Mouse (Mus musculus) midbrain, postnatal 0 days (tissue): ENCODE measurements at regions not wholly inside any gene's neighbourhood (a gene's known extent, or its start where the extent isn't known, plus 50 kb on each side); places are given as distances from the start of the nearest gene placed in this dataset.

ENCODE experiments used
- ATAC-seq: fragments of 200-750 bp; cut with Nextera tagmentation; 2 replicates; pipeline ENCODE4 v1.8.0; 2017; ENCODE audit warnings: moderate number of reproducible peaks, mild to moderate bottlenecking, moderate TSS enrichment, moderate library complexity; ENCODE audit not compliant: low FRiP score
- DNase-seq: peaks from one replicate; pipeline ENCODE4 v3.0.0-alpha.2; 2015; ENCODE audit warnings: low spot score
- H3K27ac ChIP-seq: fragments of 300-500 bp; sonication (generic); 2 replicates; pipeline ENCODE4 v1.5.1; 2014; ENCODE audit warnings: low read depth, mild to moderate bottlenecking, low read length, mixed read lengths
- H3K27me3 ChIP-seq: fragments of 300-500 bp; sonication (generic); 2 replicates; pipeline ENCODE4 v1.6.1; 2014; ENCODE audit warnings: low read length, control low read depth, mixed read lengths; ENCODE audit not compliant: insufficient read depth
- H3K36me3 ChIP-seq: fragments of 300-500 bp; sonication (generic); 2 replicates; pipeline ENCODE4 v1.6.1; 2014; ENCODE audit warnings: low read length, control low read depth, mixed read lengths; ENCODE audit not compliant: insufficient read depth
- H3K4me1 ChIP-seq: fragments of 300-500 bp; sonication (generic); 2 replicates; pipeline ENCODE4 v1.6.1; 2014; ENCODE audit warnings: mild to moderate bottlenecking, control low read depth, antibody characterized with exemption, low read length, mixed read lengths; ENCODE audit not compliant: insufficient read depth
- H3K4me2 ChIP-seq: fragments of 300-500 bp; sonication (generic); 2 replicates; pipeline ENCODE4 v1.6.1; 2014; ENCODE audit warnings: low read depth, mild to moderate bottlenecking, low read length, mixed read lengths; ENCODE audit not compliant: poor library complexity, severe bottlenecking
- H3K4me3 ChIP-seq: fragments of 300-500 bp; sonication (generic); 2 replicates; pipeline ENCODE4 v1.5.1; 2014; ENCODE audit warnings: low read depth, mild to moderate bottlenecking, low read length, moderate library complexity
- H3K9ac ChIP-seq: fragments of 300-500 bp; sonication (generic); replicated peaks from 2 replicates; pipeline ENCODE4 v1.6.1; 2014; ENCODE audit warnings: mild to moderate bottlenecking, low read length, moderate library complexity, mixed read lengths; ENCODE audit not compliant: poor library complexity, severe bottlenecking
- H3K9me3 ChIP-seq: fragments of 300-500 bp; sonication (generic); 2 replicates; pipeline ENCODE4 v1.6.1; 2016; ENCODE audit warnings: low read length, control low read depth
- CTCF ChIP-seq: IDR thresholded peaks from 2 replicates; pipeline ENCODE4 v1.5.1; 2016; ENCODE audit warnings: antibody characterized with exemption, mild to moderate bottlenecking
- WGBS: fragments of 180-500 bp; shearing (Covaris S2); extraction: QIAGEN DNeasy Blood & Tissue Kit; methylation state at CpG from one replicate; pipeline ENCODE4 v1.1.7; 2014; 5-methylcytosine and 5-hydroxymethylcytosine counted together

DNA sequence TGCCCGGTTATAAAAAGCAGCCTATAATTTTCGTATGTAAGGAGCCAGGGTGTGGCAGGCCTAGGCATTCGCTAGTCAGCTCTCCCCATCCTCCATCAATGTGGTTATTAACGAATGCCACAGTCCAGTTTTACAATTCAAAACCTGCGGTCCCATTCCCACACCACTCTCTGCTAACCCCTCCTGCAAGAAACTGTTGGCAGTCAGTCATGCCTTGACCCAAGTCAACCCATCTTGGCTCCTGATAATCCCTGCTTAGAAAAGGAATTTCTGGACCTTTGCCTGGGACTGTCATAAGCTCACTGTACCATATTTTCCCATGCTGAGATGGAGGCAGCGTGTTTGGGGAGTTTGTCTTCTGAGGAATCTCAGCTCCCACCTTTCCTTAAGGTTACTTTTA is 68.4 kb downstream of the Lao1 start:
- 87% methylated on average over 6 of the region's 6 CpGs for WGBS
- peak; percentile 29 for DNase-seq

DNA sequence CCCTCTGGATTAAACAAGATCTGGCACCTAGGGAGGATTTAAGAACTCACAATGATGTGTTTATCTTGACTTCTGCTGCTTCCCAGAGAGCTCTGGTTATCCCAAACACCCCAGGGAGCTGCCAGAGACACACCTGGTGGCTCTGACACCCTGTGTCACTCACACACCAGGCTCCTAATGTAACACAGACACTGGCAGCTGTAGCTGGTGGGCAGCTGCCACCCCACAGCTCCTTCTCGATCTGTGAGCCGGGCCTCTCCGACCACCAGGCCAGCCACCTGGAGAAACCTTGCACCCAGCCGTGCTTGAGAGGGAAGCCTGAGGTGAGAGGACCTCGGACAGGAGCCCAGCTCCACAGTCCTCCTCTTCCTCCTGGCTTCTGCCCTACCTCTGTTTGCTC is 69.5 kb downstream of the Lao1 start:
- Histone ChIP-seq H3K4me1 (no peaks in the 10 kb centered on the region), H3K27ac (no peak overlapping the region), H3K27me3 (no peaks in the 10 kb centered on the region), H3K4me3 (no peak overlapping the region), H3K4me2 (no peak overlapping the region), H3K9ac (no peak overlapping the region), H3K9me3 (no peaks in the 10 kb centered on the region), H3K36me3 (no peaks in the 10 kb centered on the region)
- DNase-seq (no peak), ATAC-seq (no peak)
- 37% methylated on average over 5 of the region's 5 CpGs for WGBS
- no peak for TF ChIP-seq CTCF

More for the DNA sequence above, 68.4 kb downstream of the Lao1 start:
- Histone ChIP-seq H3K4me1 (no peaks in the 10 kb centered on the region), H3K27me3 (no peaks in the 10 kb centered on the region), H3K36me3 (no peaks in the 10 kb centered on the region), H3K9me3 (no peaks in the 10 kb centered on the region), H3K9ac (no peak overlapping the region), H3K27ac (no peak overlapping the region), H3K4me3 (no peak overlapping the region), H3K4me2 (no peak overlapping the region)
- ATAC-seq, result no peak
- no peak for TF ChIP-seq CTCF

DNA sequence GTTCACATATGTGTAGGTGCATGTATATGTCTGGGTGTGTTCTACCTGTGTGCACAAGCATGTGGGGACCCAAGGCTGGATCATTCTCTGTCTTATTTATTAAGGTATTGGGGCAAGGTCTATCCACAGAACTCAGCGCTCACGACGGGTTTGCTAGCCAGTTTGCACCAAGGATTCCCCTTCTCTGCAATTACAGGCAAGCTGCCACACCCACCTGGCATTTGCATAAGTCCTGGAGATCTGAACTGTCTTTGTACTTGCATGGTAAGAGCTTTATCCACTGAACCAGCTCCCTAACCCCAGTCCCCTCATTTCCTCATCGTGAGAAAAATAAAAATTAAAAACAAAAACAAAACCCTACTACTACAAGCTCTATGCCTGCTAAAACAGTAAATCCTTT is 71.6 kb downstream of the Lao1 start:
- no peaks in the 10 kb centered on the region for H3K9me3 ChIP-seq
- H3K36me3 ChIP-seq, result no peaks in the 10 kb centered on the region
- no peak overlapping the region for H3K27ac ChIP-seq
- no peak for TF ChIP-seq CTCF
- H3K4me2 ChIP-seq, result no peak overlapping the region
- no peaks in the 10 kb centered on the region for H3K4me1 ChIP-seq
- H3K4me3 ChIP-seq, result no peak overlapping the region
- no peak for DNase-seq
- no peaks in the 10 kb centered on the region for H3K27me3 ChIP-seq
- WGBS, result 56% methylated on average over 4 of the region's 4 CpGs
- ATAC-seq, result no peak
- H3K9ac ChIP-seq, result no peak overlapping the region

- Histone ChIP-seq H3K4me2 (no peak overlapping the region), H3K4me3 (no peak overlapping the region), H3K27me3 (no peaks in the 10 kb centered on the region), H3K9me3 (no peaks in the 10 kb centered on the region), H3K4me1 (no peaks in the 10 kb centered on the region), H3K9ac (no peak overlapping the region), H3K27ac (no peak overlapping the region), H3K36me3 (no peaks in the 10 kb centered on the region)
- ATAC-seq (no peak), DNase-seq (no peak)
- TF ChIP-seq CTCF, result no peak
- WGBS, result 88% methylated on average over 5 of the region's 5 CpGs
Measured at GRCm38 (mm10) chr4:119036582-119036981, 71.9 kb upstream of the Slc2a1 start.

DNA sequence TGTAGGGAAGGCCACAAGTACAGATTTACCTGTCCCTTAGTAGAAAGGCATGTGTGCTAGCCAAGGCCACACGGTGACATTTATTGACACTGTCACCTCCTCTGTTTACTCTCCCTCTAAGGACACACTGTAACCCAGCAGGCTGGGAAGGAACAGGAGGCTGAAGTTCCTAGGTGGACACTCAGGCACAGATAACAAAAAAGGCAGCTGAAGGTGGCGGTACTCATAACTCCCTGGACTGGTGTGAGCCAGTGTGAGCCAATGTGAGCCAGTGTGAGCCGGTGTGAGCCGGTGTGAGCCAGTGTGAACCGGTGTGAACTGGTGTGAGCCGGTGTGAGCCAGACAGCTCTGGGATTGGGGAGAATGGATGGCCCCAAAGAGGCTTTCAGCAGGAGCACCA is 68.5 kb upstream of the Slc2a1 start:
- Histone ChIP-seq H3K4me3 (no peak overlapping the region), H3K27me3 (no peaks in the 10 kb centered on the region), H3K36me3 (no peaks in the 10 kb centered on the region), H3K9ac (no peak overlapping the region), H3K4me1 (no peaks in the 10 kb centered on the region), H3K4me2 (no peak overlapping the region), H3K27ac (no peak overlapping the region), H3K9me3 (no peaks in the 10 kb centered on the region)
- DNase-seq, result no peak
- no peak for ATAC-seq
- 92% methylated on average over 6 of the region's 6 CpGs for WGBS
- no peak for TF ChIP-seq CTCF

GRCm38 (mm10) chr4:119041616-119042015 is 66.9 kb upstream of the Slc2a1 start:
- WGBS, result 52% methylated on average over 6 of the region's 6 CpGs
- DNase-seq, result no peak
- Histone ChIP-seq H3K9me3 (no peaks in the 10 kb centered on the region), H3K4me3 (no peak overlapping the region), H3K4me2 (no peak overlapping the region), H3K27me3 (no peaks in the 10 kb centered on the region), H3K9ac (no peak overlapping the region), H3K36me3 (no peaks in the 10 kb centered on the region), H3K4me1 (no peaks in the 10 kb centered on the region), H3K27ac (no peak overlapping the region)
- no peak for ATAC-seq
- TF ChIP-seq CTCF, result no peak
